9 mouse cellular contexts compared by ENCODE assay signal in genomic region chr10:22059026-22059325, GRCm38 (mm10). TPM values are rescaled to one million over a fixed set of nuclear protein-coding genes. Genes with fewer than 3 reads are reported as not detected.
DNase-seq lines count a peak whose midpoint lies in the region; ATAC-seq and TF ChIP-seq lines count a peak whose summit lies in the region.
"Had no signal": no experiment of that assay in that cellular context is flagged by ENCODE, and none has a peak within 500 bp of the region (broad histone marks: within the 10 kb centered on the region; RNA-seq: fewer than 3 reads in every experiment).

No protein-coding gene starts in this region.

- no peaks in the 10 kb centered on the region for H3K4me1 ChIP-seq in liver, adult 2 months (ENCODE audit: control insufficient read depth, insufficient read depth, low read length)
- no peaks in the 10 kb centered on the region for H3K4me1 ChIP-seq in embryonic facial prominence, embryonic 15.5 days
- 0 out of 2 replicates have a peak, but pooled peaks cover 3% of the 10 kb centered on the region for H3K4me1 ChIP-seq in intestine, embryonic 15.5 days (replicated peaks)
- peaks cover 6% of the 10 kb centered on the region for H3K4me1 ChIP-seq in neural tube, embryonic 13.5 days (replicated peaks)

- H3K27me3 ChIP-seq in liver, adult 2 months (ENCODE audit: control insufficient read depth, insufficient read depth, low read length), result no peaks in the 10 kb centered on the region
- H3K27me3 ChIP-seq in embryonic facial prominence, embryonic 15.5 days, result no peaks in the 10 kb centered on the region
- no peaks in the 10 kb centered on the region for H3K27me3 ChIP-seq in intestine, embryonic 15.5 days (replicated peaks)
- no peaks in the 10 kb centered on the region for H3K27me3 ChIP-seq in neural tube, embryonic 13.5 days

- H3K79me2 ChIP-seq in liver, adult 2 months (ENCODE audit: control insufficient read depth, insufficient read depth, low read length), result no peaks in the 10 kb centered on the region

- H3K36me3 ChIP-seq in liver, adult 2 months (ENCODE audit: control insufficient read depth, insufficient read depth, low read length), result no peaks in the 10 kb centered on the region
- no peaks in the 10 kb centered on the region for H3K36me3 ChIP-seq in embryonic facial prominence, embryonic 15.5 days
- H3K36me3 ChIP-seq in intestine, embryonic 15.5 days, result no peaks in the 10 kb centered on the region
- H3K36me3 ChIP-seq in neural tube, embryonic 13.5 days, result no peaks in the 10 kb centered on the region

- intact Hi-C loops in left cerebral cortex, postnatal 10 days (cut with DNase I), result no loop called here

- ATAC-seq in embryonic facial prominence, embryonic 15.5 days (ENCODE audit: insufficient number of reproducible peaks, low FRiP score, low TSS enrichment, low read depth), result peak; percentile 57
- ATAC-seq in intestine, embryonic 15.5 days, result no peak
- no peak for ATAC-seq in neural tube, embryonic 13.5 days (ENCODE audit: low read depth)
- ATAC-seq in megakaryocyte-erythroid progenitor cell, adult 5-6 weeks (replicated peaks; ENCODE audit: low FRiP score, low TSS enrichment, poor library complexity, severe bottlenecking), result no peak
- no peak for ATAC-seq in activated CD4-positive, CD25-positive, alpha-beta regulatory T cell, adult 4 months

- no peak for DNase-seq in liver, adult 2 months (ENCODE audit: extremely low read depth, low read depth, low spot score)
- no peak for DNase-seq in liver
- no peak for DNase-seq in left cerebral cortex, postnatal 10 days (ENCODE audit: extremely low spot score in 1 of 2, low spot score in 2 of 2)

- H3K9me3 ChIP-seq in embryonic facial prominence, embryonic 15.5 days (replicated peaks), result no peaks in the 10 kb centered on the region
- H3K9me3 ChIP-seq in intestine, embryonic 15.5 days, result no peaks in the 10 kb centered on the region
- H3K9me3 ChIP-seq in neural tube, embryonic 13.5 days, result no peaks in the 10 kb centered on the region

- peak overlapping the region; percentile 63 for H3K4me2 ChIP-seq in embryonic facial prominence, embryonic 15.5 days (replicated peaks)
- H3K4me2 ChIP-seq in intestine, embryonic 15.5 days (replicated peaks), result peak overlapping the region; percentile 89
- H3K4me2 ChIP-seq in neural tube, embryonic 13.5 days, result peak overlapping the region; percentile 82

- no peak for TF ChIP-seq POLR2A in liver, adult 2 months (IDR thresholded peaks at IDR 0.05; ENCODE audit: extremely low read depth, insufficient read depth, low read length)

- peak overlapping the region; percentile 42 for H3K4me3 ChIP-seq in liver, adult 2 months (ENCODE audit: insufficient read depth, low read depth, low read length)
- H3K4me3 ChIP-seq in embryonic facial prominence, embryonic 15.5 days (replicated peaks), result peak overlapping the region; percentile 56
- H3K4me3 ChIP-seq in intestine, embryonic 15.5 days (replicated peaks), result peak overlapping the region; percentile 41
- peak overlapping the region; percentile 54 for H3K4me3 ChIP-seq in neural tube, embryonic 13.5 days

- H3K9ac ChIP-seq in liver, adult 2 months (ENCODE audit: low read depth, low read length), result peak overlapping the region; percentile 6; the same call in 1 of the 2 replicates
- H3K9ac ChIP-seq in embryonic facial prominence, embryonic 15.5 days, result no peak overlapping the region
- peak overlapping the region; percentile 30; the same call in 1 of the 2 replicates for H3K9ac ChIP-seq in intestine, embryonic 15.5 days
- peak overlapping the region; percentile 74 for H3K9ac ChIP-seq in neural tube, embryonic 13.5 days

- TF ChIP-seq CTCF in liver, adult 2 months (IDR thresholded peaks at IDR 0.05; ENCODE audit: low read depth, low read length), result no peak

- no peak overlapping the region for H3K27ac ChIP-seq in liver, adult 2 months (replicated peaks; ENCODE audit: insufficient read depth, low read depth, low read length)
- H3K27ac ChIP-seq in embryonic facial prominence, embryonic 15.5 days (replicated peaks), result no peak overlapping the region
- no peak overlapping the region for H3K27ac ChIP-seq in intestine, embryonic 15.5 days
- no peak overlapping the region for H3K27ac ChIP-seq in neural tube, embryonic 13.5 days (replicated peaks)

- 23% methylated on average over 12 of the region's 12 CpGs for WGBS in liver, adult 2 months
- WGBS in embryonic facial prominence, embryonic 15.5 days, result 14% methylated on average over 12 of the region's 12 CpGs
- 17% methylated on average over 12 of the region's 12 CpGs for WGBS in intestine, embryonic 15.5 days
- 24% methylated on average over 12 of the region's 12 CpGs for WGBS in neural tube, embryonic 13.5 days

RNA-seq across cellular contexts. Expression of gene 4930444G20Rik, which starts 8.9 kb away (rescaled TPM):
- total RNA-seq in liver, adult 2 months (2014; rRNA removed), result not detected in 2 replicates
- not detected in 2 replicates for polyA plus RNA-seq in liver, adult 2 months (2012; rRNA removed)
- polyA plus RNA-seq in embryonic facial prominence, embryonic 15.5 days (2015; fragmentation: Nextera tagmentation; extraction: Ambion mirVana), result not detected in 2 replicates
- not detected in 2 replicates for polyA plus RNA-seq in intestine, embryonic 15.5 days (2015; fragmentation: Nextera tagmentation; extraction: Ambion mirVana)
- not detected in 2 replicates for polyA plus RNA-seq in neural tube, embryonic 13.5 days (2015; fragmentation: Nextera tagmentation; extraction: Ambion mirVana)
- not detected in 2 replicates for total RNA-seq in megakaryocyte-erythroid progenitor cell, adult 5-6 weeks (2014; fragmentation: Nextera tagmentation)
- not detected in 2 replicates for total RNA-seq in megakaryocyte-erythroid progenitor cell, adult 5-6 weeks (2017)
- polyA plus RNA-seq in activated CD4-positive, CD25-positive, alpha-beta regulatory T cell, adult 4 months (2017; shearing (Covaris generic)), result not detected
- not detected for total RNA-seq in left cerebral cortex, postnatal 10 days (2021)
- total RNA-seq: gastrocnemius, postnatal 4 days had no signal
